Mouse (Mus musculus): ENCODE data around the gene Apoh. TPM values are rescaled to one million over a fixed set of nuclear protein-coding genes. Genes with fewer than 3 reads are reported as not detected.

Apoh gene
- polyA plus RNA-seq, 1 experiment from 2014 or later, result not detected

DNA sequence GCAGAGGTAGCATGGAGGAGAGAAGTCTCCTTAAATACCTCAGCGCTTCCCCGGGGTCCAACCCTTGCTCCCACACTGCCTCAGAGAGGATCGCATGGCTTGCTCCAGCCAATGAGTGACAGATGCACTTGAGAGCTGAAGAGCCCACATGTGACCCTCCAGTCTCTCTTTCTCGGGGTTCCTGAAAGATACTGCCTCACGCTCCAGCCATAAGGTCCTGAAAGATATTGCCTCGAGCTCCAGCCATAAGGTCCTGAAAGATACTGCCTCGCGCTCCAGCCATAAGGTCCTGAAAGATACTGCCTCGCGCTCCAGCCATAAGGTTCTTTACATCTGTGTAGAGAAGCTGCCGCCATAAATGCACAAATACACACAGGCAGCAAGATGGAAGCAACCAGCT is 24.0 kb upstream of the Apoh start:
- no peaks in the 10 kb centered on the region for H3K27me3 ChIP-seq (ENCODE audit: control insufficient read depth, insufficient read depth, low read length)
- no peaks in the 10 kb centered on the region for H3K9me3 ChIP-seq (ENCODE audit: control insufficient read depth, low read length)
- no peaks in the 10 kb centered on the region for H3K36me3 ChIP-seq (ENCODE audit: control insufficient read depth, insufficient read depth, low read length)
- 85% methylated on average over 11 of the region's 11 CpGs for WGBS
- H3K4me2 ChIP-seq (ENCODE audit: low read depth), result no peak overlapping the region
- H3K9ac ChIP-seq (ENCODE audit: low read length), result no peak overlapping the region
- no peaks in the 10 kb centered on the region for H3K4me1 ChIP-seq (ENCODE audit: control insufficient read depth, insufficient read depth, low read length)
- DNase-seq (ENCODE audit: low spot score) (no peak), ATAC-seq (ENCODE audit: insufficient read depth, low FRiP score, low TSS enrichment) (no peak)
- H3K4me3 ChIP-seq (ENCODE audit: low read depth, low read length), result no peak overlapping the region
- H3K27ac ChIP-seq (ENCODE audit: low read depth, low read length), result no peak overlapping the region

DNA sequence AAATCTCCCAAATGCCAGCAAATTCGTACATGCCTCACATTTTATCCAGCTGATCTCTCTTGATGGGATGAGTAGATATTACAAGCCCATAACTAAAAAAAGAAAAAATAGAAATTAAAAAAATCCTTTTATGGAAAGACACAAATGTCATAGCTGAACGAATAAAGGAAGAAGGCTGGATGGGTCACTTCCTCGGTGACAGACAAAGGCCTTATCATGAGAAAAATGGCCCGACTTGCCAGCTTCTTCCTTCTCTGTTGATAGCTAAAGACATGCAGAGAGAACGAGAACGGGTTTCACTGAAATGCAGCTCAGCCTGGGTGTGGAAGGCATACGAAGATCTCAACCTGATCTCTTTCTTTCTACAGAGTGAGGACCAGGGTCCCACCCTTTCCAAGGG is 22.6 kb upstream of the Apoh start:
- WGBS, result 94% methylated on average over 7 of the region's 7 CpGs
- Histone ChIP-seq H3K4me3 (ENCODE audit: low read depth, low read length) (no peak overlapping the region), H3K9ac (ENCODE audit: low read length) (no peak overlapping the region), H3K27me3 (ENCODE audit: control insufficient read depth, insufficient read depth, low read length) (no peaks in the 10 kb centered on the region), H3K9me3 (ENCODE audit: control insufficient read depth, low read length) (no peaks in the 10 kb centered on the region), H3K4me2 (ENCODE audit: low read depth) (no peak overlapping the region), H3K4me1 (ENCODE audit: control insufficient read depth, insufficient read depth, low read length) (no peaks in the 10 kb centered on the region), H3K27ac (ENCODE audit: low read depth, low read length) (no peak overlapping the region), H3K36me3 (ENCODE audit: control insufficient read depth, insufficient read depth, low read length) (no peaks in the 10 kb centered on the region)
- ATAC-seq (ENCODE audit: insufficient read depth, low FRiP score, low TSS enrichment) (no peak), DNase-seq (ENCODE audit: low spot score) (no peak)

DNA sequence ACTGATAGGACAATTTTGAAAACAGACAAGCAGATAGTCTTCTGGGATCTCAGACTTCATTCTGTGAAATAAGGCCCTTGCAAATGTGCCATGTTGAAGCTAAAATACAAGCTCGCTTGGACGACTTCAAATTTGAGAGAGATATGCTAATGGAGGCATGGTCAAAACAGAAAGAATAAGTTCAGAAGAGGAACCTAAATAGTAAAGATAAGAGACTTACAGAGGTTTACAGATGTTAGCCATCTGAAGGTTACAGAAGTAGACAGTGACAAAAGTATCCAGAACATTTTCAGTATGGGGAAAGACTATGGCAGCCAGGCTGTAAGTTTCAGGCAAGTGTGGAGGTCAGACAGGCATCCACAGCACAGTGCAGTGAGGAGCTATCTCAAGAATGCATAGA is 21.0 kb upstream of the Apoh start:
- WGBS, result 92% methylated on average over 2 of the region's 2 CpGs
- Histone ChIP-seq H3K4me1 (ENCODE audit: control insufficient read depth, insufficient read depth, low read length) (no peaks in the 10 kb centered on the region), H3K36me3 (ENCODE audit: control insufficient read depth, insufficient read depth, low read length) (no peaks in the 10 kb centered on the region), H3K27ac (ENCODE audit: low read depth, low read length) (no peak overlapping the region), H3K9ac (ENCODE audit: low read length) (no peak overlapping the region), H3K4me2 (ENCODE audit: low read depth) (no peak overlapping the region), H3K4me3 (ENCODE audit: low read depth, low read length) (no peak overlapping the region), H3K27me3 (ENCODE audit: control insufficient read depth, insufficient read depth, low read length) (no peaks in the 10 kb centered on the region), H3K9me3 (ENCODE audit: control insufficient read depth, low read length) (no peaks in the 10 kb centered on the region)
- no peak for ATAC-seq (ENCODE audit: insufficient read depth, low FRiP score, low TSS enrichment)
- DNase-seq (ENCODE audit: low spot score), result no peak

DNA sequence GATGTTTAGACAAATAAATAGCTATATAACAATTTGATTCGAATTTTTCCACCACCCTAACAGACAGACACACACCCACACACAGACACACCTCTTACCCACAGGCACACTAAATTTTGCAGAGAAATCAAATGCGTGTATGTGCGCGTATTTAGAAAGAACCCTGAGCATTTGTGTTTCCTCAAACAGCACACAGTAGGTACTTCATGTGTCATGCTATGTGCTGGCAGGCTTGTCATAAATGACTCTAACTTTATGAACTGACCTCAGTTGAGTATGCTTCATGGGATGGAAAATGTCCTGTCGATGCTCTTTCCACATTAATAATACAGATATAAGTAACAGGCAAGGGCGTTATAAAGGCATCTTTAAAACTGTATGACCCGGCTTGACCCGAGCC is 17.2 kb upstream of the Apoh start:
- Histone ChIP-seq H3K4me1 (ENCODE audit: control insufficient read depth, insufficient read depth, low read length) (no peaks in the 10 kb centered on the region), H3K4me3 (ENCODE audit: low read depth, low read length) (no peak overlapping the region), H3K36me3 (ENCODE audit: control insufficient read depth, insufficient read depth, low read length) (no peaks in the 10 kb centered on the region), H3K27me3 (ENCODE audit: control insufficient read depth, insufficient read depth, low read length) (no peaks in the 10 kb centered on the region), H3K9ac (ENCODE audit: low read length) (no peak overlapping the region), H3K27ac (ENCODE audit: low read depth, low read length) (no peak overlapping the region), H3K9me3 (ENCODE audit: control insufficient read depth, low read length) (no peaks in the 10 kb centered on the region), H3K4me2 (ENCODE audit: low read depth) (no peak overlapping the region)
- 87% methylated on average over 8 of the region's 8 CpGs for WGBS
- DNase-seq (ENCODE audit: low spot score) (no peak), ATAC-seq (ENCODE audit: insufficient read depth, low FRiP score, low TSS enrichment) (no peak)

DNA sequence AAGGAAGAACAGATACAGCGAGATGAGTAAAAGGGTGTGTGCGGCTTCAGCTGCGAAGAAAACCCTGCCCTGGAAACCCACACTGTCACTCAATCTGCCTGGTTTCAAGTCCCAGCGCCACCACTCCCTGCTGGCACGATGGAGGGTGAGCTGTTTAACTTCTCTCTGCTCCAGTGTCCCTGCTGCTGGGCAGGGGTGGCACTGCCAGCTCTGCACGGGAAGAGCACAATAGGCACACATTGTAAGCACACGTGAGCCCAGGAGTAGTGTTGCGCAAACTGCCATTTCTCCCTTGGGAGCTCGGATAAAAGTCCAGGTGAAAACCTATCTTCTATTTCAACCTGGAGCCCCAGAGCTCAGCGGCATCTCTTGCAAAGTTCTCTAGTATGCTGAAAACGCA is 12.3 kb upstream of the Apoh start:
- no peaks in the 10 kb centered on the region for H3K36me3 ChIP-seq (ENCODE audit: control insufficient read depth, insufficient read depth, low read length)
- DNase-seq (ENCODE audit: low spot score) (no peak), ATAC-seq (ENCODE audit: insufficient read depth, low FRiP score, low TSS enrichment) (no peak)
- no peaks in the 10 kb centered on the region for H3K27me3 ChIP-seq (ENCODE audit: control insufficient read depth, insufficient read depth, low read length)
- H3K9ac ChIP-seq (ENCODE audit: low read length), result no peak overlapping the region
- H3K9me3 ChIP-seq (ENCODE audit: control insufficient read depth, low read length), result no peaks in the 10 kb centered on the region
- H3K4me3 ChIP-seq (ENCODE audit: low read depth, low read length), result no peak overlapping the region
- 89% methylated on average over 11 of the region's 11 CpGs for WGBS
- H3K4me1 ChIP-seq (ENCODE audit: control insufficient read depth, insufficient read depth, low read length), result peaks cover 13% of the 10 kb centered on the region
- no peak overlapping the region for H3K27ac ChIP-seq (ENCODE audit: low read depth, low read length)
- H3K4me2 ChIP-seq (ENCODE audit: low read depth), result no peak overlapping the region

DNA sequence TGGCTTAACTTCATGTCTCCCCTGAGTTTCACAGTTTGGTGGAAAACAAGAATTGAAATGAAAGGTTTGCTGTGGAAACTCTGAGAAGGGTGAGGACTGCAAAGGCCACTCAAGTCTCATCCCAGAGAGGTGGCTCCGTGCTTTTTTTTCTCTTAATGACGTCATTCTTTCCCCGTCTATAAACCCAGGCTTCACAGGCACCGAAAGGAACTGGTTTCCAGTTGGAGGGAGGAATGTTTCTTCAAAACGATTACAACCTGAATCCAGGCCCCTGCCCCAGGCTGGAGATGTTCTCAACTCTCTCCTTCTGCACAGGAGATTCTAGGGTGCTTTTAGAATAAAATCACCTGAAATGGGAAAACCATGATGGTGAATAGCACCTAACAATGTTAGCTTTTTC is 10.1 kb upstream of the Apoh start:
- DNase-seq (ENCODE audit: low spot score) (no peak), ATAC-seq (ENCODE audit: insufficient read depth, low FRiP score, low TSS enrichment) (no peak)
- WGBS, result 33% methylated on average over 5 of the region's 5 CpGs
- Histone ChIP-seq H3K4me3 (ENCODE audit: low read depth, low read length) (no peak overlapping the region), H3K36me3 (ENCODE audit: control insufficient read depth, insufficient read depth, low read length) (no peaks in the 10 kb centered on the region), H3K9me3 (ENCODE audit: control insufficient read depth, low read length) (no peaks in the 10 kb centered on the region), H3K27me3 (ENCODE audit: control insufficient read depth, insufficient read depth, low read length) (no peaks in the 10 kb centered on the region), H3K9ac (ENCODE audit: low read length) (no peak overlapping the region), H3K27ac (ENCODE audit: low read depth, low read length) (no peak overlapping the region), H3K4me2 (ENCODE audit: low read depth) (no peak overlapping the region), H3K4me1 (ENCODE audit: control insufficient read depth, insufficient read depth, low read length) (peaks cover 13% of the 10 kb centered on the region)

DNA sequence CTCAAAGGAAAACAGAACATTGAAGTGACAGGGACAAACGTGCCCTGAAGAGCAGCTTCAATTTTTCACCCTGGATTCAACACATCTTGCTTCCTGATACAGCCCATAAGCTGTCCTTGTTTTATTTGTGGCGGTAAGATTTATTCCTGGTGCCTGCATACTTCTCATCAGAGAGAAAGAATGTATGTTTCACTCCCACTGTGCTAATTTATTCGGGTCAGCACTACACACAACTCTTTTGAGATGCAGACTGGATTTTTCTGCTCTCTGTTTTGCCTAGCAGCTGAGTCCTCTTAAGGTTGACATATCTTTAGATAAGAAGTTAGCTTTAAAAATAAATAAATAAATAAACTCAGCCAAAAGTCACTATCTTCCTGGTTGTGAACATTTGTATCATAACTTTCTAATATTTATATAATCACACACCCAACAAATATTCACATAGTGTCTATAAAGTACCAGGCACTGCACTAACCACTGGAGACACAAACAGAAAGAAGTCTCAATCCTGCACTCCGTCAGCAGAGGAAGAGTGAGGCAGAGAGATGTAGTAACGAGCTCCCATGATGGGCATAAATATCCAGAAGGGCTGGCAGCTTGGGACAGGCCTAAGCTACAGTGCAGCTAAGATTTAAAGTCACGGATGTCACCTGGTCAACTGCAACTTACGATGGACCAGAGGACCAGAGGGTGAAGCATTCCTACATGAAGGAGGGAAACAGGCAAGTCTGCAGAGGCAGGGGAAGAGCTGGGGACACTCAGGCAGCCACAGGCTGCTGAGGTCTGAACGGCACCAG is 9.4 kb upstream of the Apoh start:
- DNase-seq (ENCODE audit: low spot score) (no peak), ATAC-seq (ENCODE audit: insufficient read depth, low FRiP score, low TSS enrichment) (peak; percentile 27; the same call in 1 of the 2 replicates)
- Histone ChIP-seq H3K4me2 (ENCODE audit: low read depth) (no peak overlapping the region), H3K9me3 (ENCODE audit: control insufficient read depth, low read length) (no peaks in the 10 kb centered on the region), H3K9ac (ENCODE audit: low read length) (no peak overlapping the region), H3K27me3 (ENCODE audit: control insufficient read depth, insufficient read depth, low read length) (no peaks in the 10 kb centered on the region), H3K27ac (ENCODE audit: low read depth, low read length) (peak overlapping the region; percentile 11; the same call in 1 of the 2 replicates), H3K36me3 (ENCODE audit: control insufficient read depth, insufficient read depth, low read length) (no peaks in the 10 kb centered on the region), H3K4me3 (ENCODE audit: low read depth, low read length) (no peak overlapping the region), H3K4me1 (ENCODE audit: control insufficient read depth, insufficient read depth, low read length) (peaks cover 13% of the 10 kb centered on the region)
- WGBS, result 41% methylated on average over 8 of the region's 8 CpGs

DNA sequence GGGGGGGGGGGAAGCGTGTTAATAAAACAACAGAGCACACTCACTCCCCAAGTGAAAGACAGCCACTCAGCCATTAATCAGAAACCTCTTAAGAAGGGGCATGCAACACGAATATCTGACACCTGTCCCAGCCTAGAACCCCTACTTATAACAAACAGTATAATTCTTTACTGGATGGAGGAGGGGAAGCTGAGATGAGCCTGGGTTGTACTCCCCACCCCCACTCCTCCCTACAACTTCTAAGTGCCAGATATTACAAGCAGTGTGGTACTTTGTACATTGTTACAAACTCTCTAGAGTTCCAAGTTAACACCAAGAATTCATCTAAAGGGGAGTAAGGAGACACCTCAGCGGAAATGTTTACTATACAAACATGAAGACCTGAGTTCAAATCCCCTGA is 8.5 kb upstream of the Apoh start:
- no peak for ATAC-seq (ENCODE audit: insufficient read depth, low FRiP score, low TSS enrichment)
- Histone ChIP-seq H3K9ac (ENCODE audit: low read length) (no peak overlapping the region), H3K4me1 (ENCODE audit: control insufficient read depth, insufficient read depth, low read length) (peaks cover 13% of the 10 kb centered on the region), H3K4me2 (ENCODE audit: low read depth) (no peak overlapping the region), H3K27me3 (ENCODE audit: control insufficient read depth, insufficient read depth, low read length) (no peaks in the 10 kb centered on the region), H3K36me3 (ENCODE audit: control insufficient read depth, insufficient read depth, low read length) (no peaks in the 10 kb centered on the region), H3K9me3 (ENCODE audit: control insufficient read depth, low read length) (no peaks in the 10 kb centered on the region), H3K27ac (ENCODE audit: low read depth, low read length) (no peak overlapping the region; the same call in 1 of the 2 replicates), H3K4me3 (ENCODE audit: low read depth, low read length) (no peak overlapping the region)
- 56% methylated on average over 2 of the region's 3 CpGs for WGBS
- no peak for DNase-seq (ENCODE audit: low spot score)

DNA sequence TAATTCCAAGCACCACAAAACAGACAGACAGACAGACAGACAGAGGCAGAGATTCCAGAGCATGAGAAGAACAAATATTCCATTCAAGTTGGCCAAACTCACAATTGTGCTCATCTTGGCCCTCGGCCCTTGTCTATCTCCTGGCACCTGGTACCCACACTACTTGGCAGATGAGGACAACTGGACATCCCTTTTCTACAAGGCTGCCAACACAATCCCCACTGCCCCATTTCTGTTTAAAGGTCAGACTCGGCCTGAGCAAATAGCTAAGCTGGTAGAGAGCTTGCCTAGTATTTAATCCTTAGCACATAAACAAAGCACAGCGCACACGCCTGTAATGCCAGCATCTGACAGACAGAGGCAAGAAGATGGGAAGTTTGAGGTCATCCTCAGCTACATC is 7.6 kb upstream of the Apoh start:
- no peak for DNase-seq (ENCODE audit: low spot score)
- H3K27ac ChIP-seq (ENCODE audit: low read depth, low read length), result no peak overlapping the region
- 90% methylated on average over 4 of the region's 4 CpGs for WGBS

More for the DNA sequence above, 7.6 kb upstream of the Apoh start:
- H3K27me3 ChIP-seq (ENCODE audit: control insufficient read depth, insufficient read depth, low read length), result no peaks in the 10 kb centered on the region
- H3K9ac ChIP-seq (ENCODE audit: low read length), result no peak overlapping the region
- no peaks in the 10 kb centered on the region for H3K36me3 ChIP-seq (ENCODE audit: control insufficient read depth, insufficient read depth, low read length)
- H3K9me3 ChIP-seq (ENCODE audit: control insufficient read depth, low read length), result no peaks in the 10 kb centered on the region
- ATAC-seq (ENCODE audit: insufficient read depth, low FRiP score, low TSS enrichment), result no peak
- H3K4me2 ChIP-seq (ENCODE audit: low read depth), result no peak overlapping the region
- peaks cover 13% of the 10 kb centered on the region for H3K4me1 ChIP-seq (ENCODE audit: control insufficient read depth, insufficient read depth, low read length)
- no peak overlapping the region for H3K4me3 ChIP-seq (ENCODE audit: low read depth, low read length)

Measured in neural tube, embryonic 11.5 days (tissue).